Comparison of ENCODE assay signal across 18 mouse cellular contexts in the genomic region with DNA sequence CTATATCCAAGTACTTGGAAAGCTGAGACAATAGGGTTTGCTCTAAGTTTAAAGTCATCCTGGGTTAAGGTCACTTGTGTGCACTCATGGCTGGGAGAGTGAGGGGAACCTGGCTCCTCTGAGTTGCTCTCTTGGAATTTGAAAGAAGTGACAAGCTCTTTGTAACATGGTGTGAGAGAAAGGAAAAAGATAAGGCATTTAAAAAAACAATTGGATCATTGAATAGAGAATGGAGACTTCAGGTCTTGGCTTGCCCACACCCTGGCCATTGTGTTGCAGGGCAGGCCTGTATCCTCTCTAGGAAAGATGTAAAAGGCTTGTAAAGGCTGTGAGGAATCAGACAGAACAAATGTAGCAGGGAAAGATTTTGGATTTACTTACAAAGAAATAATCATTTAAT. TPM values are rescaled to one million over a fixed set of nuclear protein-coding genes. Genes with fewer than 3 reads are reported as not detected.
DNase-seq lines count a peak whose midpoint lies in the region.
"Had no signal": no experiment of that assay in that cellular context is flagged by ENCODE, and none has a peak within 500 bp of the region (broad histone marks: within the 10 kb centered on the region; RNA-seq: fewer than 3 reads in every experiment).

No protein-coding gene starts in this region.

- DNase-seq in heart, adult 11 months = peak; percentile 10
- DNase-seq in heart, adult 18-20 months = no peak
- DNase-seq in R1 (ENCODE audit: low read depth, low spot score) = peak; percentile 58
- no peak for DNase-seq in spleen, adult 18-20 months
- DNase-seq in left cerebral cortex, postnatal 4 days = no peak
- DNase-seq: adrenal gland, adult 8-10 months; adrenal gland, postnatal 14 days; adrenal gland, postnatal 36 days; B cell, adult 2 months; cerebellum, adult 11-12 months; cerebellum, adult 2 months; cerebellum, adult 9-10 months; cerebellum, postnatal 10 days; cerebellum, postnatal 25 days; forebrain, postnatal 0 days had no signal

- intact Hi-C loops in left cerebral cortex, postnatal 4 days (cut with DNase I) = no loop called here

RNA-seq across cellular contexts. Expression of gene Crygd, which starts 4.6 kb away (rescaled TPM):
- total RNA-seq in heart, adult 18-20 months (2021) = not detected
- not detected for total RNA-seq in left cerebral cortex, postnatal 4 days (2021)
- total RNA-seq: adrenal gland, adult 18-20 months; adrenal gland, postnatal 14 days; adrenal gland, postnatal 36 days; CH12.LX; forebrain, postnatal 0 days had no signal

RNA-seq across cellular contexts. Expression of gene Crygc, which starts 5.6 kb away (rescaled TPM):
- not detected for total RNA-seq in heart, adult 18-20 months (2021)
- not detected for total RNA-seq in left cerebral cortex, postnatal 4 days (2021)
- total RNA-seq: adrenal gland, adult 18-20 months; adrenal gland, adult 8-10 months; adrenal gland, postnatal 14 days; adrenal gland, postnatal 36 days; CH12.LX; forebrain, postnatal 0 days; G1E had no signal

RNA-seq across cellular contexts. Expression of gene Crygb, which starts 14.2 kb away (rescaled TPM):
- not detected for total RNA-seq in heart, adult 18-20 months (2021)
- total RNA-seq in left cerebral cortex, postnatal 4 days (2021) = not detected
- total RNA-seq: adrenal gland, adult 18-20 months; adrenal gland, adult 8-10 months; adrenal gland, postnatal 14 days; adrenal gland, postnatal 36 days; CH12.LX; forebrain, postnatal 0 days; G1E had no signal

RNA-seq across cellular contexts. Expression of gene Cryge, which starts 16.9 kb away (rescaled TPM):
- total RNA-seq in heart, adult 18-20 months (2021) = not detected
- not detected for total RNA-seq in left cerebral cortex, postnatal 4 days (2021)
- total RNA-seq: adrenal gland, adult 18-20 months; adrenal gland, postnatal 14 days; adrenal gland, postnatal 36 days; CH12.LX; forebrain, postnatal 0 days had no signal

RNA-seq across cellular contexts. Expression of gene Akr1cl, which starts 35.3 kb away (rescaled TPM):
- under 1 TPM in 1 of 2 experiments, not detected in 1; 0.21 TPM for total RNA-seq in heart, adult 18-20 months (2021)
- not detected for total RNA-seq in left cerebral cortex, postnatal 4 days (2021)
- total RNA-seq: CH12.LX; forebrain, postnatal 0 days had no signal

Comparison
In these comparisons a context has a peak if more than half of its experiments do, and no peak if none do; other contexts are left out.
1. DNase-seq: peak in heart, adult 11 months (single experiment) and R1 (single experiment); none in heart, adult 18-20 months (0 of 2), spleen, adult 18-20 months (0 of 2) and left cerebral cortex, postnatal 4 days (single experiment).